Mouse (Mus musculus): ENCODE results near the gene Gm28845.
"Not testable (repeated sequence)": the region's sequence is repeated elsewhere in the genome, so short reads cannot be mapped to it uniquely, and the experiment has no call there.

Gm28845 gene

DNA sequence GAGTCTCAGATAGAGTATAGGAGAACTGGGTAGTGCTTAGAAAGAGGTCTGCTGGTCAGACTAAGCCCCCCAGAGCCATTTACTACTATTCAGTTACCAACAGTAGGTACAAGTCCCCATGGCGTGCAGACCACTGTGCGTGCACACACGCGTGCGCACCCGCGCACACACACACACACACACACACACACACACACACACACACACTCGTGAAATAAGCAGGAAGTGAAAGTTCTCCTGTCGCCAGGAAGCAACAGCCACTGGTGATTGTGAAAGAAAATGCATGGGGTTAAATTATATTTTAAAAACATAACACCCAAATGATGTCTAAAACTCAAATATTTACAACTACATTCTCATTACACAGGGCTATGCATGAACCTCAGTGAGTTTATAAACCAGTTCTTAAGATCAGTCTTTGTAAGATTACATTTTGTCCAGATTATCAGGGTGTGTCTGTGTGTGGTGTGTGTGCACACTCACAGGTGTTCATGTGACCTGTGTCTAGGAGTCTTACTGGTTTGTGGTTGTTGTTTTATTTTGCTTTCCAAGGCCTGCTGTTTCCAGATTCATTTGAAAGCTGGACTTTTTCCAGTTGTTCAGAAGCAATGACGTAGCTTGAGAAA, 11.6 kb downstream of the Gm28845 start:
- DNase-seq (ENCODE audit: low read depth, low spot score), result peak; percentile 35

DNA sequence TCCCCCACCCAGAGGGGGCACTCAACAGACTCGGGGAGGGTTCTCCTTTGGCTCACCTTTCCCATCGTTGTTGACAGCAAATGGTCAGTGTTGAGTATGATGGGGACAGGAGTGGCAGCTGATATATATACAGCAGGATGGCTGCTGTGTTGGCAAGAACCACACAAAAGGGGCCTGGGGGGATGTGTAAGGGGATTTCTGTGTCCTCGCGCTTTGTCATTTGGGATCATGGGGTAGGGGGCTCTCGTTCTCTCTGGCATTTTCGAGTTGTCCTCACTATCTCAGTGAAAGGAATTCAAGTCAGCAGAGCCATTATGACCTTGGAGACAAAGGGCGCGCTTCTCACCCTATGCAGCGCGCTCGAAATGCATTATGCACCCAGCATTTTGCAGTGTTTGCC, 16.1 kb downstream of the Gm28845 start, which contains the start of gene Cryga:
Gene Cryga (minus strand): TSS at position 101 of the 400 bp plus-strand sequence.
- no peak for DNase-seq (ENCODE audit: low read depth, low spot score)

DNA sequence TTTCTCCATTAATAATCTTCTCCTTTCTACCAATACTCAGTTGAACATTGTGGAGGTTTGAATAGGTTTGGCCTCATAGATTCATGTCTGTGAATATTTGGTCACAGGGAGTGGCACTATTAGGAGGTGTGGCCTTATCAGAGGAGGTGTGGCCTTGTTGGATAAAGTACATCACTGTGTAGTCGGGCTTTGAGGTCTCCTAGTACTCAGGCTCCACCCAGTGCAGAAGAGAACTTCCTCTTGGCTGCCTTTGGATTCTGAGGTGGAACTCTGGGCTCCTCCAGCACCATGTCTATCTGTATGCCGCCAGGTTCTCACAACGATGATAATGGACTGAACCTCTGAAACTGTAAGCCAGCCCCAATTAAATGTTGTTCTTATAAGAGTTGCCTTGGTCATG, 22.4 kb downstream of the Gm28845 start:
- no peak for DNase-seq (ENCODE audit: low read depth, low spot score)

DNA sequence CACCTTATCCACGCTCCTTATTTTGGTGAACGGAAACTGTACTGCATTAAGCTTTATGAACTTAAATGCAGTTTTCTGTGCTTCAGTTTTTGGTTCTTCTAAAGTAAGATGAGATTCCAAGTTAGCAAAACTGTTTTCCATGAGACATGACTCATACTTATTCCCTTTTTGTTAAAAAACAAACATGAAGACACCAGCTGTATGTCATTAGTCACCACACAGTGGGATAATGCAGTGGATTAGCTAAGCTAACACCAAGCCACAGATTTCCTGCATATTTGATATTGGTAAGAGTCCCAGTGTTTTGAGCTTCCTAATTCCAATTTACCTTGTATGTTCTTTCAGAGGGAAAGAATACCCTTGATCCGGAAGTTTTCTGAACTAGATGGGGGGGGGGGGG, 27.8 kb downstream of the Gm28845 start:
- no peak for DNase-seq (ENCODE audit: low read depth, low spot score)

DNA sequence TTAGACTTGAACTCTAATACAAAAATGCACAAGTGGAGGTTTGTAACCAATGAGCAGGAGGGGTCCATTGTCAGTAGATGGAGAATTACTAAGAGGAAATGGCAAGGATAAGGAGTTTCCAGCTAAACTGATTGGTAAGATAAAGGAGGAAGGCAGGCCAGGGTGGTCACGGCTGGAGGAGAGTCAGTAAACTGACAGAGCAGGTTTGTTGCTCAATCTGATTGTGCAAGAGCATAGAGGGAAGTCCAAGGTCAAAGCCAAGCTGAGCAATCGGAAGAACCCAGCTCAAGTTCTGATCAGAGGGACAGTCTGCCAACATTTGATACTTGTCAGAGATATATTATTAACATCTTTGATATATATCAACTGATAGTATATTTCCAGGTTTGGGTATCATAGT, 29.0 kb downstream of the Gm28845 start:
- no peak for DNase-seq (ENCODE audit: low read depth, low spot score)

DNA sequence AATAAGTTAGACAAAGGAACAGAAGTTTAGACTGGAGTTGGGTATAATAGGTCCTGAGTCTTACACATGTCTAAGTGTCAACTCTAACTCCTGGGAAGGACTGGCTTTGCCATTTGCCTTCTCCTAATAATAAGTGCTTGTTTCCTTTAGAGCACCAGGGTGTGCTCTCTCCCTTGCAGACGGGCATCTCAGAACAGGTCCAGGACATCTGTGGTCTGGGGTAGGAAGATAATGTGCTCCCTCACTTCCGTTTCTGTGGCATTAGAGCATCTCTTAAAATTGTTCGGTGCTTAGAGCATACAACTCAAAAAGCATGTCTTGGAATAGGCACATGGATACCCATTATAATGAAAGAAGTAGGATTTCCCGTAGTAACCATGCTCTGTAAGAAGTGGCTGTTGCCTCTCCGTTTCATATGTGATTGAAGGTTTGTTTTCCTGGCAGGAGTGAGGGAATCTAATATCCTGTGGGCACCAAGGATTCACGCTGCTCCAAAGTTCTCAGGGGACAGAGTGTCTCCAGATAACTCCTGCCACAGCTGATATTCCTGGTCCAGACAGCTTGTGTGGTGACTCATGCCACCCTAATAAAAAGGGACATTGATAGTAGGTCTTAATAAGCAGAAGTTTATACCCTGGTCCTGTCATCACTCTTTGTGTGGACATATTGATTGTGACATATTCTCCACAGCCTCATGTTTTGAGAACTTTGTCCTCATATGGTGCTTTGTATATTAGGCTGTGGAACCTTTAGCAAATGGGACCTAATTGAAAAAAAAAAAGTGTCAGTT, 30.6 kb downstream of the Gm28845 start:
- DNase-seq (ENCODE audit: low read depth, low spot score), result no peak

DNA sequence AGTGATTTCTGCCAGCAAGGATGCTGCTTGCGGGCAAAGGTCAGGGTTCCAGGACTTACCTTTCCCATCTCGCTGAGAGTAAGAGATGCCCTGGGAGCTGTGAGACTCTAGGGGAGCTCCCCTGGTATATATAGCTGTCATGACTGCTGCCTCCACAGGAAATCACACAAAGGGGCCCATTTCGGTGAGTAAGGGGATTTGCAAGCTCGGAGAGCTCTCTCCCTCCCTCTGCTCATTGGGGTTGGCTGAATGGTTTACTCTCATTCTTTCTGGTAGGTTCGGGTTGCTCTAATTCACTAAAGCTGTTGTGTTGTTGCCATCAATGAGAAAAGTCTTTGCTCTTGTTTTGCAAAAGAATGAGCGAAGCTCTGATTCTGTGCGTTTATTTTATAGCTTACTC, 37.2 kb downstream of the Gm28845 start, which contains the start of gene Crygb:
Gene Crygb (minus strand): TSS at position 101 of the 400 bp plus-strand sequence.
- DNase-seq (ENCODE audit: low read depth, low spot score), result no peak

DNA sequence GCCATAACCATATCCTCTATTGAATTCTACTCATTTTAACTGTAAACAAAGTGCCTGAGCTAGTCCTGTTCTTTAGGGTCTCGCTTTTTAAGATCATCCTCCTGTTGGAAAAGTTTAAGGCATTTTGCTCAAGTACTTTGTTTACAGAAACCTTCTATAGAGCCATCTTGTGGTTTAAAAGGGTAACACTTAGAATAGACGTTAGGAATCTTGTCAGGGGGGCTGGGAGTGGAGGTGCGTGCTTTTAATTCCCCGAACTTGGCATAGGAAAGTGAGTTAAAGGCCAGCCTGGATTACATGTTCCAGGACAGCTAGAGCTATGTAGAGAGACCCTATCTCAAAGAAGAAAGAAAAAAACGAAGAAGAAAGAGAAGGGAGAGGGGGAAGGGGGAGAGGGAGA, 43.8 kb downstream of the Gm28845 start:
- no peak for DNase-seq (ENCODE audit: low read depth, low spot score)

DNA sequence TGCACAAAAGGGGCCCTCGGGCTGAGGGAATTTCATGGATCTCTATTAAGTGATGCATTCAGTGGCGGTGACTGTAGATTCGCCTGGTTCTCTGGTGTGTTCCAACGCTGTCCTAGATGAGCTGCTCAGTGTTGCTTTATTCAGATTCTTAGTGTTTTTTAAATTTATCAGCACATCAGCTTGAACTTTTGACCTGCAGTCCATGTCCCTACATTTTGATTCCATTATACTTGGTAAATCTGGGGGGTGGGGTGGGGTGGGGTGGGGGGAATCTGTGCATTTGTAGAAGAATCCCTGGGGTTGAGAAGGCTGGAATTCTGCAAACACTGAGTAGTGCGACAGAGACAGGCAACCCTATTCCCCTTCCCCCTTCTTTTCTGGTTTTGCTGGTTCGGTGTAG, 45.8 kb downstream of the Gm28845 start, which contains the start of gene Crygc:
Gene Crygc (minus strand): TSS at position 101 of the 400 bp plus-strand sequence.
- no peak for DNase-seq (ENCODE audit: low read depth, low spot score)

DNA sequence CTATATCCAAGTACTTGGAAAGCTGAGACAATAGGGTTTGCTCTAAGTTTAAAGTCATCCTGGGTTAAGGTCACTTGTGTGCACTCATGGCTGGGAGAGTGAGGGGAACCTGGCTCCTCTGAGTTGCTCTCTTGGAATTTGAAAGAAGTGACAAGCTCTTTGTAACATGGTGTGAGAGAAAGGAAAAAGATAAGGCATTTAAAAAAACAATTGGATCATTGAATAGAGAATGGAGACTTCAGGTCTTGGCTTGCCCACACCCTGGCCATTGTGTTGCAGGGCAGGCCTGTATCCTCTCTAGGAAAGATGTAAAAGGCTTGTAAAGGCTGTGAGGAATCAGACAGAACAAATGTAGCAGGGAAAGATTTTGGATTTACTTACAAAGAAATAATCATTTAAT, 51.5 kb downstream of the Gm28845 start:
- no peak for DNase-seq (ENCODE audit: low read depth, low spot score)

DNA sequence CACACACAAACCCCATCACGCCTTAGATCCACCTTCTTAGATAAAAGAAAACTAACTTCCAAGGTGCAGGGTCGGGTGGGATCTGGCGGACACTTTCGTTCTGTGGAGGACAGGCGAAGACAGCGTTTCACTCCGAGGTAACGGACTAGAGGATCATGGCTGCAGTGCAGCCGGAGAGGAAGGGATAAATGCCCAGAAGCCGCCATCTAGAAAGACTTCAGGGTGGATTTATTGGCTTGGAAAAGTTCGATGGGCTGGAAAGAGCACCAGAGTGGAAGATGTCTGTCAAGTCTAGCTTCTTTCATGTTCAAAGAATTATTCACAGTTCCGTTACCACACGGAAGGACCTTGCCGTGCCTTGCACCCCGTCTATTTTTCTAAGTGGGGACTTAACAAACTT, 55.2 kb downstream of the Gm28845 start:
- no peak for DNase-seq (ENCODE audit: low read depth, low spot score)

DNA sequence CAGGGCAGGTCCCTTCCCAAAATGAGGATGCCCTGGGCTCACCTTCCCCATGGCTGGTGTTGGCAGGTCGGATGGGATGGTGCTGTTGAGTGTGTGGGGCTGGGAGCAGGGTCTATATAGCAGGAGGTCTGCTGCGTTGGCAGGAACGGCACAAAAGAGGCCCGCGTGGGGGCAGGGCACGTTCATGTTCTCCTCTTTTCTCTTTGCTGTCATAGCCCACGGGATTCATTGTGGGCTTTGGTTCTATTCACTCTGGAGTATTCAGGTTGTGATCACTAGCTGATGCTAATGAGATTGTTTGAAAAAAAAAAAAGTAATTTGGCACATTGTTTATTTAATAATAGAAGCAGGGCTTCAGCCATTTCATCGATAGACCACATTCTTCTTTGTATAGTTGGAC, 56.0 kb downstream of the Gm28845 start, which contains the start of gene Crygd:
Gene Crygd (minus strand): TSS at position 101 of the 400 bp plus-strand sequence.
- DNase-seq (ENCODE audit: low read depth, low spot score), result no peak

DNA sequence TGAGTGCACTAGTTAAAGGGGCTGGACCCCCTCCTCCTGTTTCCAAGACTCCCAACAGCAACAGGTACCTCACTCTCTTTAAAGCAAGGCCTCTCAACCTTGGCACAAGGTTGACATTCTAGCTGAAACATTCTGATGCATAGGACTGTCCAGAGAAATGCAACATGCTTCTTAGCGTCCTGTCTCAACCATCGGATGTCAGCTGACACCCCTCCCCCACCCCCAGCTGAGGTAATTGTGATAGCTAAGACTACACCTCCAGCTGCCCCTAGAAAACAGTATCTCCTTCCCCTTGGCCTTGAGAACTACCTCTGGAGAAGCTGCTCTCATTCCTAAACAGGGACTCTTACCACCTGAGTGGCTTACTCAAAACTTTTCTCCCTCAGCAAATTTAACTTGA, 67.2 kb downstream of the Gm28845 start:
- DNase-seq (ENCODE audit: low read depth, low spot score), result no peak

DNA sequence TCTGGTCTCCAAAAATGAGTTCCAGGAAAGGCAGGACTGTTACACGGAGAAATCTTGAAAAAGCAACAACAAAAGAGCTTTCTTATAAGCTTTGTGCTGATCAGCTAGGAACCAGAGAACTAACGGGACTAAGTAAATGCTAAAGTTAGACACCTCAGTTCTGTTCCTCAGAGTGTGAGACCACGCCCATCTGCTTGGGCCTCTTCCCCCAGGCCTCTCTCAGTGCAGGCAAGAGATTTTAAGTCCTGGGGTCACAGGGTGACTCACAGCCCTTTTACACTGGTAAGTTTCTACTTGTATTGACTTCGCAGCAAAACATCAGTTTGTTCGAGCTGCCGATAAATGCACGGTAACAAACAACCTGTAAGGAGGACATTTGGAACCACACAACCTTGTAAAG, 67.7 kb downstream of the Gm28845 start:
- DNase-seq (ENCODE audit: low read depth, low spot score), result no peak

DNA sequence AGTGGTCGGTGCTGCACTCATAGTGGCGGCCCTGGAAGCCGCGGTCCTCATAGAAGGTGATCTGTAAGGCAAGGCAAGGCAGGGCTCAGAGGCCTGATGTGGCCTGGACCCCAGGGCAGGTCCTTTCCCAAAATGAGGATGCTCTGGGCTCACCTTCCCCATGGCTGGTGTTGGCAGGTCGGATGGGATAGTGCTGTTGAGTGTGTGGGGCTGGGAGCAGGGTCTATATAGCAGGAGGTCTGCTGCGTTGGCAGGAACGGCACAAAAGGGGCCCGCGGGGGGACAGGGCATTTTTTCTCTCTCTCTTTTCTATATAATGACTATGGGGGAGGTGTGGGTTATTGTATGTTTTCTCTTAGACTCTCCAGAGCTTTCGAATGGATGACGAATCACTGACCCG, 68.4 kb downstream of the Gm28845 start, which contains the start of gene Cryge:
Gene Cryge (minus strand): TSS at position 198 of the 400 bp plus-strand sequence.
- not testable (repeated sequence) for DNase-seq (ENCODE audit: low read depth, low spot score)

Measured in A20 (cell line).